Mouse (Mus musculus) lung, postnatal 0 days (tissue): ENCODE measurements around the gene Olfr16.

Experiments
- CTCF ChIP-seq: IDR thresholded peaks from 2 replicates; pipeline ENCODE4 v1.5.1; 2016; ENCODE audit warnings: antibody characterized with exemption, mild to moderate bottlenecking
- EP300 ChIP-seq: IDR thresholded peaks from 2 replicates; pipeline ENCODE4 v1.6.1; 2016; ENCODE audit warnings: antibody characterized with exemption, mild to moderate bottlenecking, control low read depth

GRCm38 (mm10) chr1:172918450-172918849, 31.8 kb upstream of the Olfr16 start:
- TF ChIP-seq CTCF (no peak), EP300 (no peak)
